Mouse (Mus musculus): ENCODE data around the gene Mrpl58. TPM values are rescaled to one million over a fixed set of nuclear protein-coding genes. Genes with fewer than 3 reads are reported as not detected.
"Not testable (repeated sequence)": the region's sequence is repeated elsewhere in the genome, so short reads cannot be mapped to it uniquely, and the experiment has no call there.

Gene Mrpl58
- polyA plus RNA-seq, 1 experiment, result 5.7 TPM

- Histone ChIP-seq H3K4me1 (ENCODE audit: control insufficient read depth) (no peaks in the 10 kb centered on the region), H3K36me3 (ENCODE audit: control insufficient read depth) (no peaks in the 10 kb centered on the region), H3K9me3 (ENCODE audit: control insufficient read depth, low read length) (no peaks in the 10 kb centered on the region), H3K4me3 (replicated peaks) (no peak overlapping the region), H3K27me3 (ENCODE audit: control insufficient read depth) (peaks cover 3% of the 10 kb centered on the region; the same call in 1 of the 2 replicates)
- no peak for TF ChIP-seq GATA1 (IDR thresholded peaks at IDR 0.05; ENCODE audit: low read length)
Observed at GRCm38 (mm10) chr11:115446906-115447305, 43.4 kb downstream of the Mrpl58 start.

- peaks cover 3% of the 10 kb centered on the region; the same call in 1 of the 2 replicates for H3K27me3 ChIP-seq (ENCODE audit: control insufficient read depth)
Observed at GRCm38 (mm10) chr11:115447321-115447885, 43.9 kb downstream of the Mrpl58 start.

GRCm38 (mm10) chr11:115448075-115448474, 44.5 kb downstream of the Mrpl58 start:
- Histone ChIP-seq H3K36me3 (ENCODE audit: control insufficient read depth) (no peaks in the 10 kb centered on the region), H3K4me1 (ENCODE audit: control insufficient read depth) (no peaks in the 10 kb centered on the region), H3K9me3 (ENCODE audit: control insufficient read depth, low read length) (no peaks in the 10 kb centered on the region), H3K27me3 (ENCODE audit: control insufficient read depth) (peaks cover 3% of the 10 kb centered on the region; the same call in 1 of the 2 replicates), H3K4me3 (replicated peaks) (peak overlapping the region; percentile 33)
- TF ChIP-seq GATA1 (IDR thresholded peaks at IDR 0.05; ENCODE audit: low read length), result no peak
- no peak for TF ChIP-seq TAL1 (IDR thresholded peaks at IDR 0.05; ENCODE audit: low read length)

More at GRCm38 (mm10) chr11:115447321-115447885, 43.9 kb downstream of the Mrpl58 start:
- Histone ChIP-seq H3K4me3 (replicated peaks) (peak overlapping the region; percentile 33), H3K4me1 (ENCODE audit: control insufficient read depth) (no peaks in the 10 kb centered on the region), H3K36me3 (ENCODE audit: control insufficient read depth) (no peaks in the 10 kb centered on the region), H3K9me3 (ENCODE audit: control insufficient read depth, low read length) (no peaks in the 10 kb centered on the region)
- no peak for TF ChIP-seq GATA1 (IDR thresholded peaks at IDR 0.05; ENCODE audit: low read length)

- H3K9me3 ChIP-seq (ENCODE audit: control insufficient read depth, low read length), result no peaks in the 10 kb centered on the region
- no peak overlapping the region for H3K4me3 ChIP-seq (replicated peaks)
- no peaks in the 10 kb centered on the region for H3K4me1 ChIP-seq (ENCODE audit: control insufficient read depth)
- H3K27me3 ChIP-seq (ENCODE audit: control insufficient read depth), result peaks cover 5% of the 10 kb centered on the region
- TF ChIP-seq GATA1 (IDR thresholded peaks at IDR 0.05; ENCODE audit: low read length), result no peak
- no peaks in the 10 kb centered on the region for H3K36me3 ChIP-seq (ENCODE audit: control insufficient read depth)
Observed at GRCm38 (mm10) chr11:115448998-115449397, 45.4 kb downstream of the Mrpl58 start.

GRCm38 (mm10) chr11:115450176-115450575, 46.6 kb downstream of the Mrpl58 start:
- Histone ChIP-seq H3K27me3 (ENCODE audit: control insufficient read depth) (peaks cover 2% of the 10 kb centered on the region), H3K36me3 (ENCODE audit: control insufficient read depth) (no peaks in the 10 kb centered on the region), H3K4me1 (ENCODE audit: control insufficient read depth) (no peaks in the 10 kb centered on the region), H3K9me3 (ENCODE audit: control insufficient read depth, low read length) (peaks cover 5% of the 10 kb centered on the region), H3K4me3 (replicated peaks) (no peak overlapping the region)
- TF ChIP-seq GATA1 (IDR thresholded peaks at IDR 0.05; ENCODE audit: low read length), result no peak
- TF ChIP-seq TAL1 (IDR thresholded peaks at IDR 0.05; ENCODE audit: low read length), result no peak

GRCm38 (mm10) chr11:115451781-115452241, 48.3 kb downstream of the Mrpl58 start:
- Histone ChIP-seq H3K4me3 (replicated peaks) (no peak overlapping the region), H3K9me3 (ENCODE audit: control insufficient read depth, low read length) (peaks cover 10% of the 10 kb centered on the region), H3K27me3 (ENCODE audit: control insufficient read depth) (peaks cover 2% of the 10 kb centered on the region), H3K36me3 (ENCODE audit: control insufficient read depth) (no peaks in the 10 kb centered on the region), H3K4me1 (ENCODE audit: control insufficient read depth) (no peaks in the 10 kb centered on the region)
- TF ChIP-seq TAL1 (IDR thresholded peaks at IDR 0.05; ENCODE audit: low read length), result no peak
- TF ChIP-seq GATA1 (IDR thresholded peaks at IDR 0.05; ENCODE audit: low read length), result no peak

GRCm38 (mm10) chr11:115452281-115452860, 48.8 kb downstream of the Mrpl58 start:
- Histone ChIP-seq H3K4me1 (ENCODE audit: control insufficient read depth) (no peaks in the 10 kb centered on the region), H3K4me3 (replicated peaks) (no peak overlapping the region), H3K36me3 (ENCODE audit: control insufficient read depth) (no peaks in the 10 kb centered on the region), H3K9me3 (ENCODE audit: control insufficient read depth, low read length) (peaks cover 10% of the 10 kb centered on the region), H3K27me3 (ENCODE audit: control insufficient read depth) (peaks cover 2% of the 10 kb centered on the region)
- TF ChIP-seq TAL1 (IDR thresholded peaks at IDR 0.05; ENCODE audit: low read length), result no peak
- TF ChIP-seq GATA1 (IDR thresholded peaks at IDR 0.05; ENCODE audit: low read length), result no peak

- no peak for TF ChIP-seq GATA1 (IDR thresholded peaks at IDR 0.05; ENCODE audit: low read length)
- no peak for TF ChIP-seq TAL1 (IDR thresholded peaks at IDR 0.05; ENCODE audit: low read length)
Observed at GRCm38 (mm10) chr11:115453306-115453705, 49.8 kb downstream of the Mrpl58 start.

GRCm38 (mm10) chr11:115454822-115455221, 51.3 kb downstream of the Mrpl58 start:
- peaks cover 10% of the 10 kb centered on the region for H3K9me3 ChIP-seq (ENCODE audit: control insufficient read depth, low read length)
- H3K4me3 ChIP-seq (replicated peaks); H3K4me1 ChIP-seq (ENCODE audit: control insufficient read depth); H3K36me3 ChIP-seq (ENCODE audit: control insufficient read depth); H3K27me3 ChIP-seq (ENCODE audit: control insufficient read depth): not testable (repeated sequence)

More at GRCm38 (mm10) chr11:115453306-115453705, 49.8 kb downstream of the Mrpl58 start:
- Histone ChIP-seq H3K9me3 (ENCODE audit: control insufficient read depth, low read length) (peaks cover 10% of the 10 kb centered on the region), H3K4me1 (ENCODE audit: control insufficient read depth) (no peaks in the 10 kb centered on the region), H3K27me3 (ENCODE audit: control insufficient read depth) (peaks cover 2% of the 10 kb centered on the region), H3K4me3 (replicated peaks) (no peak overlapping the region), H3K36me3 (ENCODE audit: control insufficient read depth) (no peaks in the 10 kb centered on the region)

- Histone ChIP-seq H3K27me3 (ENCODE audit: control insufficient read depth) (peaks cover 2% of the 10 kb centered on the region), H3K4me3 (replicated peaks) (no peak overlapping the region), H3K4me1 (ENCODE audit: control insufficient read depth) (no peaks in the 10 kb centered on the region), H3K9me3 (ENCODE audit: control insufficient read depth, low read length) (peaks cover 10% of the 10 kb centered on the region), H3K36me3 (ENCODE audit: control insufficient read depth) (no peaks in the 10 kb centered on the region)
- TF ChIP-seq TAL1 (IDR thresholded peaks at IDR 0.05; ENCODE audit: low read length), result no peak
- no peak for TF ChIP-seq GATA1 (IDR thresholded peaks at IDR 0.05; ENCODE audit: low read length)
Observed at GRCm38 (mm10) chr11:115455619-115456018, 52.1 kb downstream of the Mrpl58 start.

All from erythroblast, embryonic 14.5 days (primary cell).